12 mouse cellular contexts compared by ENCODE assay signal in the genomic region with DNA sequence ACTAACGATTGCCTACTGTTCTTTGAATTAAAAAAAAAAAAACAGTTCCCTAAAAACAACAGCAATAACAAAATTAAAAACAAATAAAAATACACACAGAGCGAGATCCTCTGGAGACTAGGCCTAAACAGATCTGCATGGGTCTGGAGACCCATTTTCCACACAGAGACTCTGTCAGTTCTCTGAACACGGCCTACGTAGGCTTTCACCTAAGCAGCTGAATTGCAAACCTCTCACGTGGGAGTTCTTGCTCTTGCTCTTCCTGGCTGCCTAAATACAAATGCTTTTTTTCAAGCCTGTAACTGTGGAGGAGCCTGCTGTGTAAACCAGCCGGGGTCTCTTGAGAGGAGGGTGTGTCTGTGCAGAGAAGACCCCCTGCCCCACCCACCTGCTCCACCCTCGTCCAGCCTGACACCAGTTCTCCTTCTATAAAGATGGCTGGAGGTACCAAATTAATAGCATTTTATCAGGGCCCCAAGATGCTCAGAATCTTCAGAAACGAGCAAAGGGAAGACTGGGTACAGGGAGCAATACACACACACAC. TPM values are rescaled to one million over a fixed set of nuclear protein-coding genes. Genes with fewer than 3 reads are reported as not detected.
DNase-seq lines count a peak whose midpoint lies in the region; ATAC-seq and TF ChIP-seq lines count a peak whose summit lies in the region.
"Had no signal": no experiment of that assay in that cellular context is flagged by ENCODE, and none has a peak within 500 bp of the region (broad histone marks: within the 10 kb centered on the region; RNA-seq: fewer than 3 reads in every experiment).

No protein-coding gene starts in this region.

- H3K4me1 ChIP-seq in neural tube, embryonic 11.5 days (ENCODE audit: control insufficient read depth, insufficient read depth, low read length), result peaks cover 11% of the 10 kb centered on the region
- H3K4me1 ChIP-seq in hindbrain, embryonic 10.5 days (replicated peaks), result peaks cover 32% of the 10 kb centered on the region
- peaks cover 27% of the 10 kb centered on the region for H3K4me1 ChIP-seq in midbrain, embryonic 12.5 days
- H3K4me1 ChIP-seq in olfactory bulb, adult 2 months (ENCODE audit: control insufficient read depth, insufficient read depth, low read length), result peaks cover 33% of the 10 kb centered on the region

- H3K4me2 ChIP-seq in neural tube, embryonic 11.5 days (ENCODE audit: low read depth), result no peak overlapping the region; the same call in 1 of the 2 replicates
- H3K4me2 ChIP-seq in midbrain, embryonic 12.5 days (replicated peaks), result 0 out of 2 replicates have a peak overlapping the region, but pooled peaks have one; percentile 18
- H3K4me2 ChIP-seq: limb, embryonic 15.5 days; lung, embryonic 15.5 days had no signal

- peak; percentile 18; the same call in 1 of the 2 replicates for ATAC-seq in neural tube, embryonic 11.5 days (ENCODE audit: insufficient read depth, low FRiP score, low TSS enrichment)
- ATAC-seq in midbrain, embryonic 12.5 days (ENCODE audit: low FRiP score, low read depth), result no peak

- no peak for DNase-seq in neural tube, embryonic 11.5 days (ENCODE audit: low spot score)
- no peak for DNase-seq in neural tube, embryonic 10.5 days (ENCODE audit: extremely low spot score, low spot score)
- no peak for DNase-seq in hindbrain, embryonic 10.5 days (ENCODE audit: low spot score)
- DNase-seq in liver, result no peak
- no peak for DNase-seq in cerebellum, postnatal 4 days (ENCODE audit: low spot score in 2 of 2)
- DNase-seq in cerebellum, adult 8-10 months, result no peak
- DNase-seq: adrenal gland, adult 8-10 months had no signal

- H3K9ac ChIP-seq in neural tube, embryonic 11.5 days (ENCODE audit: low read length), result no peak overlapping the region
- H3K9ac ChIP-seq in midbrain, embryonic 12.5 days (replicated peaks), result no peak overlapping the region
- H3K9ac ChIP-seq: limb, embryonic 15.5 days; lung, embryonic 15.5 days had no signal

- H3K27me3 ChIP-seq in neural tube, embryonic 11.5 days (ENCODE audit: control insufficient read depth, insufficient read depth, low read length), result no peaks in the 10 kb centered on the region
- no peaks in the 10 kb centered on the region for H3K27me3 ChIP-seq in hindbrain, embryonic 10.5 days (ENCODE audit: insufficient read depth, poor library complexity, severe bottlenecking)
- no peaks in the 10 kb centered on the region; the same call in 1 of the 2 replicates for H3K27me3 ChIP-seq in midbrain, embryonic 12.5 days
- H3K27me3 ChIP-seq: lung, embryonic 15.5 days had no signal

- 47% methylated on average over 8 of the region's 8 CpGs for WGBS in neural tube, embryonic 11.5 days
- WGBS in hindbrain, embryonic 10.5 days, result 52% methylated on average over 8 of the region's 8 CpGs
- 35% methylated on average over 8 of the region's 8 CpGs for WGBS in midbrain, embryonic 12.5 days
- WGBS in olfactory bulb, adult 2 months, result 22% methylated on average over 8 of the region's 8 CpGs

- no peaks in the 10 kb centered on the region for H3K36me3 ChIP-seq in neural tube, embryonic 11.5 days (ENCODE audit: control insufficient read depth, insufficient read depth, low read length)
- H3K36me3 ChIP-seq in hindbrain, embryonic 10.5 days, result no peaks in the 10 kb centered on the region
- H3K36me3 ChIP-seq in midbrain, embryonic 12.5 days, result no peaks in the 10 kb centered on the region
- H3K36me3 ChIP-seq: limb, embryonic 15.5 days; lung, embryonic 15.5 days had no signal

- H3K27ac ChIP-seq in neural tube, embryonic 11.5 days (ENCODE audit: low read depth, low read length), result peak overlapping the region; percentile 42
- peak overlapping the region; percentile 75 for H3K27ac ChIP-seq in hindbrain, embryonic 10.5 days
- peak overlapping the region; percentile 89 for H3K27ac ChIP-seq in midbrain, embryonic 12.5 days (replicated peaks)
- peak overlapping the region; percentile 68 for H3K27ac ChIP-seq in olfactory bulb, adult 2 months (ENCODE audit: insufficient read depth, low read depth, low read length)
- H3K27ac ChIP-seq: limb, embryonic 15.5 days; lung, embryonic 15.5 days had no signal

- TF ChIP-seq POLR2A in olfactory bulb, adult 2 months (IDR thresholded peaks at IDR 0.05; ENCODE audit: insufficient read depth, low read depth, low read length), result no peak

- no peaks in the 10 kb centered on the region for H3K9me3 ChIP-seq in neural tube, embryonic 11.5 days (ENCODE audit: control insufficient read depth, low read length)
- H3K9me3 ChIP-seq in hindbrain, embryonic 10.5 days, result no peaks in the 10 kb centered on the region
- no peaks in the 10 kb centered on the region for H3K9me3 ChIP-seq in midbrain, embryonic 12.5 days
- H3K9me3 ChIP-seq: limb, embryonic 15.5 days; lung, embryonic 15.5 days; megakaryocyte, embryonic 14.5 days had no signal

- no peak overlapping the region for H3K4me3 ChIP-seq in neural tube, embryonic 11.5 days (ENCODE audit: low read depth, low read length)
- H3K4me3 ChIP-seq in hindbrain, embryonic 10.5 days, result no peak overlapping the region
- no peak overlapping the region for H3K4me3 ChIP-seq in midbrain, embryonic 12.5 days
- H3K4me3 ChIP-seq in olfactory bulb, adult 2 months (ENCODE audit: insufficient read depth, low read depth, low read length), result no peak overlapping the region
- H3K4me3 ChIP-seq: limb, embryonic 15.5 days; lung, embryonic 15.5 days; megakaryocyte, embryonic 14.5 days had no signal

- no peak for TF ChIP-seq CTCF in olfactory bulb, adult 2 months (IDR thresholded peaks at IDR 0.05; ENCODE audit: insufficient read depth, low read depth, low read length)

RNA-seq across cellular contexts. Expression of a gene that starts 11.7 kb away (rescaled TPM):
- polyA plus RNA-seq in neural tube, embryonic 11.5 days (2014; fragmentation: Nextera tagmentation; extraction: Ambion mirVana), result 30.9 and 35.0 TPM in 2 replicates
- 7.5 and 22.3 TPM in 2 replicates for polyA plus RNA-seq in hindbrain, embryonic 10.5 days (2016; fragmentation: Nextera tagmentation; extraction: Ambion mirVana)
- polyA plus RNA-seq in midbrain, embryonic 12.5 days (2016; fragmentation: Nextera tagmentation; extraction: Ambion mirVana), result 37.5 and 46.2 TPM in 2 replicates
- not detected in 2 replicates for polyA plus RNA-seq in olfactory bulb, adult 2 months (2012; ENCODE audit: insufficient read depth, insufficient read length, low replicate concordance, missing spikeins)

RNA-seq across cellular contexts. Expression of a gene that starts 25.7 kb away (rescaled TPM):
- 4.4 and 6.0 TPM in 2 replicates for polyA plus RNA-seq in neural tube, embryonic 11.5 days (2014; fragmentation: Nextera tagmentation; extraction: Ambion mirVana)
- polyA plus RNA-seq in hindbrain, embryonic 10.5 days (2016; fragmentation: Nextera tagmentation; extraction: Ambion mirVana), result 3.9 and 7.9 TPM in 2 replicates
- 9.3 and 12.1 TPM in 2 replicates for polyA plus RNA-seq in midbrain, embryonic 12.5 days (2016; fragmentation: Nextera tagmentation; extraction: Ambion mirVana)
- not detected in 2 replicates for polyA plus RNA-seq in olfactory bulb, adult 2 months (2012; ENCODE audit: insufficient read depth, insufficient read length, low replicate concordance, missing spikeins)

RNA-seq across cellular contexts. Expression of a gene that starts 27.8 kb away (rescaled TPM):
- polyA plus RNA-seq in neural tube, embryonic 11.5 days (2014; fragmentation: Nextera tagmentation; extraction: Ambion mirVana), result 180 and 182 TPM in 2 replicates
- 154 and 199 TPM in 2 replicates for polyA plus RNA-seq in hindbrain, embryonic 10.5 days (2016; fragmentation: Nextera tagmentation; extraction: Ambion mirVana)
- 154 and 176 TPM in 2 replicates for polyA plus RNA-seq in midbrain, embryonic 12.5 days (2016; fragmentation: Nextera tagmentation; extraction: Ambion mirVana)
- not detected in 2 replicates for polyA plus RNA-seq in olfactory bulb, adult 2 months (2012; ENCODE audit: insufficient read depth, insufficient read length, low replicate concordance, missing spikeins)

RNA-seq across cellular contexts. Expression of a gene that starts 53.8 kb away (rescaled TPM):
- 20.5 and 21.9 TPM in 2 replicates for polyA plus RNA-seq in neural tube, embryonic 11.5 days (2014; fragmentation: Nextera tagmentation; extraction: Ambion mirVana)
- 28.9 and 37.5 TPM in 2 replicates for polyA plus RNA-seq in hindbrain, embryonic 10.5 days (2016; fragmentation: Nextera tagmentation; extraction: Ambion mirVana)
- 45.6 and 46.0 TPM in 2 replicates for polyA plus RNA-seq in midbrain, embryonic 12.5 days (2016; fragmentation: Nextera tagmentation; extraction: Ambion mirVana)
- not detected in 2 replicates for polyA plus RNA-seq in olfactory bulb, adult 2 months (2012; ENCODE audit: insufficient read depth, insufficient read length, low replicate concordance, missing spikeins)

RNA-seq across cellular contexts. Expression of a gene that starts 58.1 kb away (rescaled TPM):
- polyA plus RNA-seq in neural tube, embryonic 11.5 days (2014; fragmentation: Nextera tagmentation; extraction: Ambion mirVana), result not detected in 2 replicates
- not detected in 2 replicates for polyA plus RNA-seq in hindbrain, embryonic 10.5 days (2016; fragmentation: Nextera tagmentation; extraction: Ambion mirVana)
- not detected in 2 replicates for polyA plus RNA-seq in midbrain, embryonic 12.5 days (2016; fragmentation: Nextera tagmentation; extraction: Ambion mirVana)
- not detected in 2 replicates for polyA plus RNA-seq in olfactory bulb, adult 2 months (2012; ENCODE audit: insufficient read depth, insufficient read length, low replicate concordance, missing spikeins)
- polyA plus RNA-seq: limb, embryonic 15.5 days; lung, embryonic 15.5 days had no signal
